Mouse (Mus musculus) right cerebral cortex, postnatal 25 days (tissue): ENCODE results near the gene Cxcr5.

Experiments used
- DNase-seq: peaks from one replicate; pipeline ENCODE4 v3.0.0; 2022

Gene Cxcr5

GRCm38 (mm10) chr9:44561597-44561996 is at the start of gene Cxcr5:
Gene Cxcr5 (minus strand): TSS chr9:44561877.
- no peak for DNase-seq

DNA sequence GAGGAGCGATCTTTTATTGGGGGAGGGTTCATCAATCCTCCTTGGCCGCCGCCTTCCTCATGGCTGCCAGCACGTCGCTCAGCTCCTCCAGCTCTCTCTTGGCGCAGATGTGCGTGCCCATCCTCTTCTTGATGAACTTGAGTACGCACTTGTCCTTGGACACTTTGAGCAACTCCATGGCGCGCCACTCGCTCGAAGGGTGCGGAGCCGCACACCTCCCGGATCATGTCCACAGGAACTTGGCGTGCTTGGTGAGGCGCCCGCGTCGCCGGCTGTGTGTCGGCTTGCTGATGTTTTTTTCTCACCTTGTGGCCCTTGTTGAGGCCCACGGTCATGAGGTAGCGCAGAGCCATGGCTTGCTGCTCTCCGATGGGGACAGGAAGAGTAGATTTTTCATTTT is 48.7 kb upstream of the Cxcr5 start:
- DNase-seq: no peak

GRCm38 (mm10) chr9:44607306-44607705 is 45.6 kb upstream of the Cxcr5 start:
- no peak for DNase-seq

DNA sequence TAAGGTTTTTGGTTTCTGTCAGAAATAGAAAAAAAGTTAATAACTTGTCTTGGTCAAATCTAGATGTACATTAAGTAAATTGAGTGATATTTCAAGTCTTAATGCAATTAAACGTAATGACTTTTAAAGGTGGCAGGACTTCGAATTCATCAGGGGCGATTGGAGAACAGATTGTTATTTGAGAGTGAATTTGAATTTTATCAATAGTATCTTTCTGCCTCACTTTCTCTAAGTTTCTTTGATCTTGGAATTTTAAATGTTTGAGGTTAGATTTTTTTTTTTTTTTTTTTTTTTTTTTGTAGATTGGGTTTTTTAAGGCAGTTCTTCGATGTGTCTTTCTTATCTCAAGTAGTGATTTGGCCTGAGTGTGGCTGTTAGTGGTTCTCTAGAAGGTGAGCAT is 45.0 kb upstream of the Cxcr5 start:
- DNase-seq: no peak

- no peak for DNase-seq
These were observed 44.0 kb upstream of the Cxcr5 start for GRCm38 (mm10) chr9:44605616-44606165.

DNA sequence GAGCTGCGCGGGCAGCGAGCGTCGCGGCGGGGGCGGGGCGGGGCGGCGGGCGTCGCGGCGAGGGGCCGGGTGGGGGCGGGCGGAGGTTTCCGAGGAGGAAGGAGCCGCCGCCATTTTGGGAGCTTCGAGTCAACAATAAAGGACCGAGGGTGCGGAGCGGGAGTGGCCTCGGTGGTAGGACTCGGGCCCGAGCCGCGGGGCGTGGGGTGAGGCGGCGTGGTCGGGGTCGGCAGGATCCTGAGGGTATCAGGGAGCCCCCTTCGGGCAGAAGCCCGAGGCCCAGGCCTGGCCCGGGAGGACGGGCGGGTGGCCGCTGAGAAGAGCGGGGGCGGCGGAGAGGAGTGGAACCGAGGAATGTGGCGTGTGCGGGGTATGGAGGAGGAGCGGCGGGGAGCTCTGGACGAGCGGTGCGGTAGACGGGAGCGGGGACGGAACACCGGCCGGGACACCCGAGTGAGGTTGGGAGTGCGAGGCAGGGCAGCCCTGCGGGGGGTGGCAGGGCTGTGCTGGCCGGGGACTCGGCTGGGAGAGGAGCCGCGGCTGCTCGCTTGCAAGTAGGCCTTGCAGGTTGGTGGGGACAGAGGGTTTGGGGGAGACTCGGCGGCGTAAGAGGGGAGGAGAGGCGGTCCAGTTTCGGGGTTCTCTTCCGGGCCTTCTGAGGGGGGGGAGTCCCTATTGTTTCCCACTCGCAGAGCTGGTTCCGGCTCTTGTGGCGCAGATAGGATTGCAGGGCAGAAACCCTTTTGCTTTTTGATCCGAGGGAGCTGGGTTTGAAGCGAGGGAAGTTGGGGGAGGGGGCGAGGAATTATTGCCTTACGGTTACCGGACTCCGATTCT is 43.3 kb upstream of the Cxcr5 start, which contains the start of gene Ddx6:
TSS of gene Ddx6 (plus strand) at position 114 of the 837 bp plus-strand sequence.
- DNase-seq: peak; percentile 83

DNA sequence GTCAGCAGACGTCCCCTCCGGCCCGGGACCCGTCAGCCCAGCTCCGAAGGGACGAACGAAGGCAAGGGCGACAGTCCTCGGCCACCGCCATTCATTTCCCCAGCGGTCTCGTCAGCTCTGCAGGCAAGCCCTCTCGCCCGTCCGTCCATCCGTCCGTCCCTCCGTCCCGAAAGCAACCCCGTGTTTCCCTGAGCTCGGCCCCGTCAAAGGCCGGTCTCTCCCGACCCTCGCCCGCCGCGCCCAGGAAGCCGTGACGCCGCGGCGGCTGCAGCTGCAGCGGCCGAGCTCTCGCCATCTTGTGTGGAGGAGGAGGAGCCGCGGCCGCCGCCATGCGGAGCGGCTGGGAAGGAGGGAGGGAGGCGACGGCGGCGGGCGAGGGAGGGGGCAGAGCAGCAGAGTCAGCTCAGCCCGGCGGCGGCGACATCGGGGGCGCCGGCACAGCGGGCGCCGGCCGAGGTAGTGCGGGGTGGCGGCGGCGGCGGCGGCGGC is 42.7 kb upstream of the Cxcr5 start:
- DNase-seq: peak; percentile 87

- DNase-seq: peak; percentile 27
These were observed 42.0 kb upstream of the Cxcr5 start for GRCm38 (mm10) chr9:44603454-44604289.

- DNase-seq: no peak
These were observed 41.1 kb upstream of the Cxcr5 start for GRCm38 (mm10) chr9:44602766-44603165.

- DNase-seq: no peak
These were observed 39.1 kb upstream of the Cxcr5 start for GRCm38 (mm10) chr9:44600801-44601200.

GRCm38 (mm10) chr9:44599616-44600015 is 37.9 kb upstream of the Cxcr5 start:
- DNase-seq: no peak

- DNase-seq: peak; percentile 13
These were observed 37.3 kb upstream of the Cxcr5 start for GRCm38 (mm10) chr9:44598899-44599495.

GRCm38 (mm10) chr9:44597742-44598141 is 36.1 kb upstream of the Cxcr5 start:
- no peak for DNase-seq

GRCm38 (mm10) chr9:44595537-44595930 is 33.9 kb upstream of the Cxcr5 start:
- no peak for DNase-seq

DNA sequence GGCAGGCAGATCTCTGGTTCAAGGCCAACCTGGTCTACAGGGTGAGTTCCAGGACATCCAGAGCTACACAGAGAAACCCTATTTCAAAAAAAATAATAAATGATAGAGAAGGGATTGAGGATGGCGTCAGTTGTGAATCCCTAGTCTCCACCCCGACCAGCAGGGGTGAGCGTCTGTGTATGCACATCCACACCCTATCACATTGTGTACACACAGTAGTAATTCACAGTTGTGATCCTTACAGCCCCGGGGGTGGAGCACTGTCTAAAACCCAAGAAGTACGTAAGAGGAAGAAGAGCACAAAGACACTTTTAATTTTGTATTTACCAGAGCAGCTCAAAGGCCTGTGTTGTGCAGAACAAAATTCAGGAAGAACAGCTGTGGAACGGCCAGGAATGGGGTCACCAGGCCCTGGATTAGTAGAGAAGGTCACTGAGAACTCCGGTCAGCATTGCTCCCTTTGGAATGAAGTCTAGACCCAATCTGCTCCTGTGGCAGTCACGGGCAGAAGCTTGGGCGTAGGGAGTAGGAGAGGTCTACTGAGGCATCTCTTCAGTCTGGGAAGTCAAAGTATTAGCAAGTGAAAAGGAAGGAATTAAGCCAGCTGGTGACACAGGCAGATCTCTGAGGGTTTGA is 33.3 kb upstream of the Cxcr5 start:
- DNase-seq: no peak

GRCm38 (mm10) chr9:44593886-44594285 is 32.2 kb upstream of the Cxcr5 start:
- no peak for DNase-seq

DNA sequence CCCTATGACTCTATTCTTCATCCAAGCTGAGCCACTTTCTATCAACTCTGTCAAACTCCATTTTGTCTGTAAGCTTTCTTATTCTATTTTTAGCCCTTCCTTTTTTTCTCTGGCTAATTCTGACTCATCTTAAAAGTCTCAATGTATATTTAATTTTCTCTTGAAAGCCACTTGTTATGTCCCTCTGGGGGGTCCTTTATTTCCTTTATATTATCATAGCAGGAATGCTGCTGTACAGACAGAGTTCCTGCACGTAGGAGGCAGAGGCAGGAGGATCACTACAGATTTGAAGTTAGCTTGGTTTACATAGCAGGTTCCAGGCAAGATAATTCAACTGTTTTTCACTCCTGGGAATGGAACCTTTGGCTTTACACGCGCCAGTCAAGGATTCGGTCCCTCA is 31.5 kb upstream of the Cxcr5 start:
- DNase-seq: no peak

DNA sequence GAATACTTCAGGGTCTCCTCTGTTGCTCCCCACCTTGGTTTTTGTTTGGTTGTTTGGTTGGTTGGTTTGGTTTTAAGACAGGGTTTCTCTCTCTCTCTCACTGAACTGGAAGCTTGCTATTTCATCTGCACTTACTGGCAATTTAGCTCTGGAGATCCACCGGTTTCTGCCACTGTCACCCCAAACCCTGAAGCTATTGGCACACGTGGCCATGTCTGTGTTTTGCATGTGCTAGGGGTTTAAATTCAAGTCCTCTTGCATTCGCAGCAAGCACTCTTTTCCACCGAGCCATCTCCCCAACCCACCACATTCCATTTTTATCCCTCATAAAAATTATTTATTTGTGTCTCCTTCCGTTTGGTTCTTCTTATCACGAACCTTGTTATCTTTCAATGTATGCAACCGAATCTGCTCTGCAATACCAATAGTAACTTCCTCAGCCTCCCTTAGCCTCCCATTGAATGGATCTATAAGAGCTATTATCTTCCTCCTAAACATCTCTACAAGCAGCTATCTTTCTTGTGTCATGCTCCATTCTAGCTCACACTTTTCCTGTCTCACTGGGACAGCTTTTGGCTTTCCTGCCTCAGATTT is 30.0 kb upstream of the Cxcr5 start:
- DNase-seq: no peak

DNA sequence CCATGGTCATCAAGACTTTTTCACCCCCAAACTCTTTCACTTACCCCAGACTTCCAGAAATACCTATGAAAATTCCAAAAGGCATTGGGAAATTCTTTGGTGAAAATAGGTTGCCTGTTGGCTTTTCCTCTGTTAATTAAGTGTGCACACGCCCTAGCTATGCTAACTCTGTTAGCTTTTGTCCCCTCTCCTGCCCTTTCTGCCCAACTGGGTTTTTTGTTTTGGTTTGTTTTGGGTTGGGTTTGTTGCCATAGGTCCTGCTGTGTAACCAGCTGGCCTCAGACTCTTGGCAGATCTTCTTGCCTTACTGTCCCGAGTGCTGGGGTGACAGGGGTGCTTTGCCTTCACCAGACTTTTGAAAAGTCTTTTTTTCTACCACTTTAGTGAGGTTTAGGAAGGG is 29.3 kb upstream of the Cxcr5 start:
- DNase-seq: no peak

GRCm38 (mm10) chr9:44589095-44589494 is 27.4 kb upstream of the Cxcr5 start:
- no peak for DNase-seq

GRCm38 (mm10) chr9:44588605-44589004 is 26.9 kb upstream of the Cxcr5 start:
- no peak for DNase-seq
